Mouse (Mus musculus) cerebellum, postnatal 36 days (tissue): ENCODE data around the gene Ttc8.
"Not testable (repeated sequence)": the region's sequence is repeated elsewhere in the genome, so short reads cannot be mapped to it uniquely, and the experiment has no call there.

Experiments
- DNase-seq, 2 experiments: peaks; one replicate each; pipeline ENCODE4 v3.0.0; 2021 to 2022; ENCODE audit warnings: mixed read lengths in 2 of 2

Ttc8 gene

DNA sequence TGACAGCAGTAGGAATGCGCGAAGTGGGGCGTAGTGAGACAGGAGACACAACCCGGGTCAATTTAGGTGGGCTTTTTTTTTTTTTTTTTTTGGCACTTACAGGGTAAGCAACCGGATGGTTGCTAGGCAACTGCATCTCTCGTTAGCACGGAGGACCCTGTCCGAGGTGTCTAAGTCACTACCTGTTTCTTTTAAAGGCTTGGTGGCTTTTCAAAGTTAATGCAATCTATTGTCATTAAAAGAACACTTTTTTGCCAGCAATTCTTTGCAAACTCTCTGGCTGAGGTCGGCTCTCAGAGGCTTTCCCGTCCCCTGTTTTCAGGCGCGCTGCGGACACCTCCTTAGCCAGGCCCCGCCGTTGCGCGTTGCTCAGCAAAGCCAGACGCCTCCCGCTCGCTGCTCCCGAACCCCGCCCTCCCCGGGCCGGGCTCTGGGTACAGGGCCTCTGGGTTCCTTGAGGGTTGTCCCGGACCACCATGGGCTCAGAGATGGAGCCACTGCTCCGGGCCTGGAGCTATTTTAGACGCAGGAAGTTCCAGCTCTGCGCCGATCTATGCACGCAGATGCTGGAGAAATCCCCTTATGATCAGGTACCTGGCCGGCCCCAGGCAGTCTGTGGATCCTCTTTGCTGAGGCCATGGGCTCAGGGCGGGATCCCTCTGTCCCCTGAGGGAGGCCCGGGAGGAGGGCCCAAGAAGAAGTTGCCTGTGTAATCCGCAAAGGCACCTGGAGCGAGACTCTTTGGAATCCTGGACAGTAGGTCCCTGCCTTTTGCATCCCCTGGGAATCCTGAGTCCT lies at the start of gene Ttc8:
Gene Ttc8 (plus strand): TSS at position 381 of the 798 bp plus-strand sequence.
- DNase-seq, result peak; percentile 89 to 92

DNA sequence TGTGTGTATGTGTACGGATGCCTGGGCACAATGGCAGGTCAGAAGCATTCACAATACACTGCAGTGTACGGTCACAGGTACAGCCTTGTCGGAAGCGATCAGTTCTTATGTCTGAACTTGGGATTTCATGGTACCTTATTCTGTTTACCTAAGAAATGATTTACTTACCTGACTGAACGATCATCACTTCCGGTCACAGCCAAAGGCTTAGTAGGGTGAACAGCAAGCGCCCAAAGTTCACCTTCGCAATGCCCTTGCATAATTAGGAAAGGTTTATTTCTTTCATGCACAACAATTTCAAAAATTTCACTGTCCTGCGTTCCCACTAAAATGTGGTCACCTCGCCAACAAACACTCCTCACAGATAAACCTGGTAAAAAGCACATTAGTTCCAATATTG lies 47.5 kb upstream of the Ttc8 start:
- no peak for DNase-seq

DNA sequence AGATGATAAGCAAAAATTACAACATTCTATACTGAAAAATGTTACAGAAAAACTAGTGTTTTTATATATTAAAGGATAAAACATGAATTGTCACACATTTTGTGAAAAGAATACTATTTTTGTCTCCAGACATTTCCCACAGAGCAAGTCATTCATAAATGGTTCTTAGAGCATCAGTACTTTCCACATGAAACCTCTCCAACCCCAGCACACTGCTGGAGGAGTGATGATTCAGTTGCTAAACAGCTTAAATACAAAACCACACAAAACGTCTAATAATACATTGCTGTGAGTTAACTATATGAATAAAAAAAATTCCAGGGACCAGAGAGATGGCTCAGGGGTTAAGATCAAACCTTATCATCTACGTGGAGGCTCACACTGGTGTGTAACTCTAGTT lies 45.2 kb upstream of the Ttc8 start:
- no peak for DNase-seq

DNA sequence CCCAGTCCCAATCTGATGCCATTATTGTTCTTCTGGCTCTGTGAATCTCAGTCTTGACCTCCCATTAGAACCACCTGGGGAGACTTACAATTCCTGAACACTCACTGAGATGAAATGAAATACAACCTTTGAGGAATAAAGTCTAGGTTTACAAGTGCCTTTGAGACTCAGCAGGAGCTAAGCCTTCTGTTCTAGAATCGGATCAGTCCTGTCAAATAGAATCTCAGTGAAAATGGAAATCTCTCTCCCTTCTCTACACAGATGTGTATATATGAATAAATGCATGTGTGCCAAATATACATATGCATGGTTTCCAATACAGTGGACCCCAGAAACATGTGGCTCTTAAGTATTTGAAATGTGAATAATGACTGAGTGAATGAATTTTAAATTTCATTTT lies 41.7 kb upstream of the Ttc8 start:
- no peak for DNase-seq

DNA sequence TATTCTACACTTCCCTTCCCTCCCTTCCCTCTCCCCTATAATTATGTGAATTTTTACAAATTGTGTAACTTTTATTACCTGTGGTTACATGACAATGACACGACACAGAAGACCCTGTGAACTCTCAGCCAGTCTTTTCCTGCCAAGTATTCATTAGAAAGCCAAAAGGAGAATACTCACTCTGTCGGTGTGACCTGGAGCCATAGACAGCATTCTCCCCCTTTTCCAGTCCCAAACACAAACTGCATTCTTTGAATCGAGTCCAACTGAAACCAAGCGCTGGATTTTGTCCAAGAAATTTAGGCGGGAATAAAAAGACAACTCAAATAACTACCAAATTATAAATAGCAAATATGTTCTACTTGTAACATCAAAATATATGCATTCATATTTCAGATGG lies 38.6 kb upstream of the Ttc8 start:
- no peak for DNase-seq

DNA sequence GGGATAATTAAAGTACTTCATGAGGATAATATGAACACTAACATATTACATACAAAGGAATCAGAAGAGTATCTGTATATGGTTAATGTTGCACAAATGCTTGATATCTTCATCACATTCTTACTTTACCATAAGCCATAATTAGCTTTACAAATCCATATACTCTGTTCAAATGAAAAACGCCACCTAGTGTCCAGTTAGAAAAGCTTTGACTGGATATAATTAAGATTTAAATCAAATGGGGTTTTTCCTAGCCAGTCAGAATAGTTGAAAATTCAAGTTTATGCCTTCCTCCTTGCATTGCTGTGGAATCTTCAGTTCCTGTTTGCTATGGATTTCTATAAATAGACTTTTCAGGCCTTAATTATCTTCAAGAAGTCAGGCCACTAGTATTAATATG lies 35.9 kb upstream of the Ttc8 start:
- DNase-seq, result no peak

DNA sequence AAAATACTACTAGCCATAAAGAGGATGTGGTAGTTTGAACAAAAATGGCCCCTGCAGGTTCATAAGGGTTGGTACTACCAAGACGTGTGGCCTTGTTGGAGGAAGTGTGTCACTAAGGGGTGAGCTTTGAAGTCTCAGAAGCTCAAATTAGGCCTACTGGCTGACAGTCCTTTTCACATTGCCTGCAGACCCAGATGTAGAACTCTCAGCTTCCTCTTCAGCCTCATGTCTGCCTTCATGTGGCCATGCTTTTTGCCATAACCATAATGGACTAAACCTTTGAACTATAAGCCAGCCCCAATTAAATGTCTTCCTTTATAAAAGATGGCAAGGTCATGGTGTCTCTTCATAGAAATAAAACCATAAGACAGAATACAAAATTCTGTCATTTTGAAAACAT lies 23.6 kb upstream of the Ttc8 start:
- DNase-seq, result no peak

DNA sequence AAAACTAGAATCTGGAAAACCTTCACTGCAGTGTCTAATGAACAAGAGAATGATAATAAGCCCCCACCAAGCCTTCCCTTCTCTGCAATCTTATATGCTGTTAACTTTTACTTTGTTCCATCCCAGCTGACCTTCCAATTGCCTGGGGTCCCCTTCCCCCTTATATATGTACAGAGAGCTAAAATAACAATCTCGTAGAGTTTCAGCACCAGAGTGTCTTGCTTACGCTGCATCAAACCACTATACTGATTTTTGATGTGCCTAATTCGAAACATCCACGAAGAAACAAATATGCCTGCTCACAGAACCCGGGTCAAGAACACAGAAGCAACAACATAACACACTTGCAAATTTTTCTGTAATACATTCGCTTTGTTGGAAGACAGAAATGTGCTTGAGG lies 20.7 kb upstream of the Ttc8 start:
- DNase-seq, result no peak

DNA sequence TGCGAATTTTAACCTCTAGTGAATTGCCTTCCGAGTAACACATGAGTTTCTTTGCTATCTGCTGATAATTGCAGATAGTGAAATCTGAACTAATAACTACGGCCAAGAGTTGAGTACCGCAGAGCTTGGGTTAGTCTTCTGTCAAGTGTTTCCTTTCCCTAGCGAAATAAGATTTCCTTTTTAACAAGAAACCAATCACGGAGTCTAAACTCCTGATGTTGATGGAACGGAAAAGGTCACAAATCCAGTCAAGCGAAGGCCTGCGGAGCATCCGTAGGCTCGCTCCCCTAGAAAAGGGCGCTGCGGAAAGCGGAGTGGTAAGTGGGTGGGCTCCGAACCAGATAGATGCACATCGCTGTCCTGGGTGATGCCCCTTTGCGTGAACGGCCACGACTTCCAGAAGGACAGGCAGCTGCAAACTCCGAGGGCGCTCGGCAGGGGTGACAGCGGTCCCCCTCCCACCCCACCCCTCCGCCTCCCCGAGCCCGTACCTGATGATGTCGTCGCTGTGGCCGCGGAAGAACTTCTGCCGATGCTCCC lies 20.0 kb upstream of the Ttc8 start:
- DNase-seq, result no peak

DNA sequence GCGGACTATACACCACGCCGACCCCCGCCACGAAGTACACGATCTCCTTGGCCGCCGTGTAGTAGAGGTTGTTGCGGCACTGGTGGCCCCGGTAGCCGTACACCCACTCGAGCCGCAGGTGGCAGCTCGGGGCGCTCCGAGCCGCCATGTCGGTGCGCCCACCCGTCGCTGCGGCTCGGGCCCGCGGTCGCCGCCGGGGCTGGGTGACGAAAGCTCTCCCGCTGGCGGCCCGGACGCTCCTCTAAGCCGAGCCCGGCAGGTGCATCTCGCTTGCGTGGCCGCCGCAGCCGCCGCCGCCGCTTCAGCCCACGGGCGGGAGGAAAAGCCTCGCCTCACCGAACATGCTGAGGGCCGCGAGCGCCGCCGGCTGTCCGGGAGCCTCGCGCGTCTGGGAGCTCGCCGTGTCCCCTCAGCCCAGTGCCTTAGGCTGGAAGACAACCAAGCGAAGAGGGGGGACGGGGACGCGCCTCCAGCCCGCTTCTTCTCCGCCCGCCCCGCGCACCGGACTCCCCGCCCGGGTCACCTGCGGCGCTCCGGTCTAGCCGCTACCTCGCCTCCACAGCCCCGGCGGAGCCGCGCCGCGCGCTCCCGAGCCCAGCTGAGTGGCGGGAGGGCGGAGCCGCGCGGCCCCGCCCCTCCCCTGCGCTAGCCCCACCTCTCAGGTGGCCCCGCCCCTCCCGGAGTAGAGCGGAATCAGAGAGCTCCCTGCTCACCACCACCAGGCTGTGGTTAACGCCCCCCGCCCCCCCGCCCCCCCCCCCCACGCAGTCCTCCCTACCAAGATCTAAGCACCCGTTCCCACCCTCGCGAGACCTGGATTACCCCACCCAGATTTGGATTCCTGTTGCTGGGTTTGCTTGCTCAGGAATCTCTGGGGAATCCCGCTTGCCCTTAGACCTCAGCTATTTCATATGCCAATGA lies 19.2 kb upstream of the Ttc8 start, which contains the start of gene Eml5:
Gene Eml5 (minus strand): TSS at position 604 of the 921 bp plus-strand sequence.
- peak; percentile 80 to 88 for DNase-seq

DNA sequence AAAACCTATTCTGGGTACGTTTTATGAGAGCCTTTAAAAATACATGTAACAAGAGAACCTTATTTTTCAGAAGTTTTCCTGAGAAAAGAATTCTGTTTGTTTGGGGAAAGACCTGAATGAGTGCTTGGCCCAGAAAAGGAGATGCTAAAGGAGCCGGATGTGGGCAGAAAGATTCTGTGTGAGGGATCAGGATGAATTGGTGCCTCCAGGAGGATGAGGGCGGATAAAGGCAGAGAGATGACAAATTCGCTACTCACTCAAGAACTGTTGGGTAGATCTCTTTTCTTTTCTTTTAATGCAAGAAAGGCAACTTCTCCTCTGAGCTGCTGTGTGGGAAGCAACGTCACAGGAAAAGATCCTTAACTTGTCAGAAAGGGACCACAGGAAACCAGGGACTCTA lies 14.9 kb upstream of the Ttc8 start:
- no peak for DNase-seq

DNA sequence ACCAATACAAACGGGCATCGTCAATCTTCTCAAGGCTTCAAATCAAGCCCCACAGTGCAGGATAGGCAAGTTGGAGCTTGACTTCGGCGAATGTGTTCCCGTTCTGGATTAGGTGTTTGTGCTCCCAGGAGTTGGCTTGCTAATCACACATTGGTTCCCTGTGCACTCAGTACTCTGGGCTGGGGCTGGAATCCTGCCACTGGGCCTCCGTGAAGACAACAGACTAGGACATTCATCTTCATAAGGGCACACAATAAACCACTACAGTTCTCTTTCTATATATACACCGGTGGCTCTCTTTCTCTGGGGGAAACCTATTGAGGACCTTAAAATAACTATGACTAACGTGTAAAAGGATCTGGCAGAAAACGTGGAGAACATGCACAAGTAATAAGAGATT lies 10.3 kb upstream of the Ttc8 start:
- no peak for DNase-seq

DNA sequence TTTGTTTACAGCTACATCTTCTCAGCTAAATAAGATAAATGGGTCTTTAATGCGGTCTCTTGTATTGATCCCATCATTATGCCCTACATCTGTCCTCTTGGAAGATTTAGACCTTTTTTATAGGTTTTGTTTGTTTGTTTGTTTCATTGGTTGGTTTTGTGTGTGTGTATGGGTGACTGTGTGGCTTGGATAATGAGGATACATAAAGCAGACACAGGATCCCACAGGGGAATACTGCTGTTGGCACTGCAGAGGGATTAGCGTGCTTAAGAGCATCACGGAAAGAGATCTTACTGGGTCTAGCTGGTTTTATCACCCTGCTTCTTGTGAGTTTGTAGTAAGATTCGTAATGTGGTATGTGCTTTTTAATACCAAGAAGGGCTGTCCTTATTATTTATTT lies 10.8 kb downstream of the Ttc8 start:
- DNase-seq, result no peak

DNA sequence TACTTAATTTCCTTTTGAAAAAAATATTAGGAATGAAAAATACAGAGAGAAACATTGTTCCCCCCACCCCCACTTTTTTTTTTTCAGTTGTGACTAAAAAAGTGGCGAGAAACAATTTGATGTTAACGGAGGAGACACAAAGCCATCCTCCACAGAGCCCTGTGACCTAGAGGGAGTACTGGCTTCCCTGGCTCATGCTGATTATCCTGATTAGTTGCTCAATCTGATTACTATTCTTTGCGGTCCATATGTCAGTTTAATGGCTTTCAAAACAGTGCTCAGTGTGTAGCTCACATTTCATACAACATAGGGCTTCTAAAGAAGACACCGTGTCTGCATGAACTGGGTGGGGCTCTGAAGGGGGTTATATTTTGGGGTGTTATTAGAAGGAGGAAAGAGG lies 12.1 kb downstream of the Ttc8 start:
- DNase-seq, result no peak

DNA sequence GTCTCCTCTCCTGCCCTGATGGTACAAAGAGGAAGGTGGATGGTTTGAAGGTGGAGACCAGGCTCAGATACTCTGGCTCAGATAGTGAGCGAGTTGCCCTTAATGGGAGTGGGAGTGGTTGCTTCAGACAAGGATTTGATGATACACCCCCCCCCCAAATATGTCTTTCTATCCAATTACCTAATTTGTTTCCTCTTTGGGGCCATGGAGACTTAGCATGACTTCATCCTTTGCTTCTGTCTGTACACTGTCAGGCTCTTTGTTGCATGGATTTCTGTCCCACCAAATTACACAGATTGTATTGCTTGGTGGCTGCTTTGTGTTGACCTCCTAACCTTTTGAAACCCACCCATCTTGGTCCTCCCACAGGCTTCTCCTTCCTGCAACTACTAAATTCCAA lies 12.5 kb downstream of the Ttc8 start:
- no peak for DNase-seq

DNA sequence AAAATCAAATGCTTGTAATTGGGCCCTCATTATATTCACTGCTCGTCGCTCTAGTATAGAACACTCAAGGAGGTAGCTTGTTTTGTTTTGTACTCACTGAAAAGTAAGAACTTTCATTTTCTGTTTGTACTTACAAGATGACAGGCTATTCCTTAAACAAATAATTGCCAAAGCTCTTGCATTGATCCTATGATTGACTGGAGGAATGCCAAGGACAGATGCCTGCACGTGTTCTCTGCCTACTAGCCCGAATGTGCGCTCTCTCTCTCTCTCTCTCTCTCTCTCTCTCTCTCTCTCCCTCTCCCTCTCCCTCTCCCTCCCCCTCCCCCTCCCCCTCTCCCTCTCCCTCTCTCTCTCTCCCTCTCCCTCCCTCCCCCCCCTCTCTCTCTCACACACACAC lies 30.9 kb downstream of the Ttc8 start:
- not testable (repeated sequence) for DNase-seq

DNA sequence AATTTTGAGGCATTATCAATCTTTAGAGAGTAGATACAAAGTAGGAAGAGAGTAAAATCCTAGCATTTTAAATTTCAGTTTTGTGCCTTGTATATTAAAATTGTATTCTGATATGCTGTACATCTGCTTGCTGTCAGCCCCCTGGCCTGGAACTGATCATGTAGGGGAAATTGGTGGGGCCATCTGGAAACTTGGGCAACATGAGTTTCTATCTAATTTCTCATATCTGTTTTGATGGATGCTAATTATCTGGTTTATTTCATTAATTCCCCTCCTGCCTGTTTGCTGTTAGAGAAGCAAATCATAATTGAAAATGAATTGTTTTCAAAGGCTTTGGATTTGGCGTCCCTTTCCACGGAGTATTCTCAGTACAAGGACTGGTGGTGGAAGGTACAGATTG lies 36.6 kb downstream of the Ttc8 start:
- no peak for DNase-seq

DNA sequence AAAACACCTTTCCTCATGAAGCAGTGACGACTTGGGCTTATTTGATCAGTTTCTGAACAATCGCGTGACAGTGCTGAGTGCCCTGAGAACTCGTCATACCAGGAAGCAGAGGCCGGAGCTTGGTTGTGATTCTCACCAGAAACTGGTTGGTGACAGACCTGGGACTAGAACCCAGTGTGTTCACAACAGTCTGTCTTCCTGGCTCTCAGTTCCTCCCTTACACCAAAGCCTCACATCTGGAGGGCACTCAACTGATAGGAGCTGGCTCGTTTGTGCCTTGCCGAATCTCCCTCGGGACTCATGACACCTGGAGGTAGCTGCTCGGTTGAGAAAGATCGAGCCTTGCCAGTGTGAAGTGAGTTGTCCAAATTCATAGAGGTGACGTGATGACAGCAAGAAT lies 37.1 kb downstream of the Ttc8 start:
- DNase-seq, result no peak

DNA sequence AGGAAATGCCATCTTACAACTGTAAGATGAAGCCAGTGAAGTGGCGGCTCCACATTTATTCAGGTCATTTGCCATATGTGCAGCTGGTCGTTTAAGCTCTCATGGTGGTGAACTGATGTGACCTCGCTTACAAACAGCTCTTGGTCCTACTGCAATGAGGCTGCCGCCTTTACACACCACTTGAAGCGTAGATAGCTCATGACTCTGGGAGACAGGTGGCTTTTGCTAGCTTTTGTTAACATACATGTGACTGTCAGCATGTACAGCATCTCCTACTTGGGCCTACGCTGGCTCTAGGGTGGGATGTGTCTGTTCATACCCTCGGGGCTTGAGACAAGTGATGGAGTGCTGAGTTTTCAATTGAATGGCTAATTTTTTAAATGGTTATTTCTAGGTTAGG lies 40.6 kb downstream of the Ttc8 start:
- DNase-seq, result peak in 1 of 2 experiments; percentile 14

DNA sequence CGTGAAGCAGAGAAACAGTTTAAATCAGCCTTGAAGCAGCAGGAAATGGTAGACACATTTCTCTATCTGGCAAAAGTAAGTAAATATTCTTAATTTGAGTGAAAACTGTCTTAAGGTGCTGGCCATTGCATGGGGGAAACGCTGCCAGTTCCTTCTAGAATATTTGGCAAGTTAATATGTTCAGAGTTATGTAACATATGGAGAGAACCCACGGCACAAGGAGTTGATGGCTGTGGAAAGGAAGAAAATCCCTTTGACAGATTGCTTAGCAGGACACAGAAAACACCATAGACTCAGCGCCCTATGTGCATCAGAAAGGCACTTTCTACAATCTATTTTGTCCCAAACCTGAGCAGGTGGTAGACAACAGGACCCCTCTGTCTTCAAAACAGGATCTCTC lies 41.0 kb downstream of the Ttc8 start:
- DNase-seq, result peak in 1 of 2 experiments; percentile 25

DNA sequence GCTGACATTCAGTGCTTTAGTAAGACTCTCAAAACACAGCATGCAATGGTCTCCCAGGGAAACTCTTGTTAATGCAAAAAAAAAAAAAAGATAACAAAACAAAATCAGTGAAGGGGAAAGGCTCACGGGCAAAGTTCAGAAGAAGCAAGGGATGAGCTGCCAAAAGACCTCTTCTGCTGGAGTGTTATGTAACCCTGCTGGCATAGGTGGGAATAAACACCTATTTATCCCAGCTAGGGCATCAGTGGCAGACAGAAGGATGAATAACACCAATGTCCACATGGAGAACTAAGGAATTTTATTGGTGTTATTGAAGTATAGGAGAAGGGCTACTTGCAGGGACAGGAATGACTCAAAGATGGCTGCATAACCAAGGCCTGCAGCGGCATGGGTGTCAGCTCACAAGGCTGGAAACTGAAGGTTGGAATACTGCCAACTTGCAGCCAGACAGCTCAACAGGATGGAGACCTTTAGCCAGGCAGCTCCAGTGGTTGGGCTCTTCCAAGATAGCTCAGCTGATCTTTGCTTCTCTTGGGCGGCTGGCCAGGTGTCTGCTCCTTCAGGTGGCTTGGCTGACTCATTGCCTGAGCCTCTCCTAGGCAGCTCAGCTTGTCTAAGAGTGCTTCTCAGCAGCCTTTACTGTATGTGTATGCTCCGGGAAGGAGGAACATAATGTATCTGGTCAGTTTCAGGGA lies 45.2 kb downstream of the Ttc8 start:
- DNase-seq, result peak in 1 of 2 experiments; percentile 17

DNA sequence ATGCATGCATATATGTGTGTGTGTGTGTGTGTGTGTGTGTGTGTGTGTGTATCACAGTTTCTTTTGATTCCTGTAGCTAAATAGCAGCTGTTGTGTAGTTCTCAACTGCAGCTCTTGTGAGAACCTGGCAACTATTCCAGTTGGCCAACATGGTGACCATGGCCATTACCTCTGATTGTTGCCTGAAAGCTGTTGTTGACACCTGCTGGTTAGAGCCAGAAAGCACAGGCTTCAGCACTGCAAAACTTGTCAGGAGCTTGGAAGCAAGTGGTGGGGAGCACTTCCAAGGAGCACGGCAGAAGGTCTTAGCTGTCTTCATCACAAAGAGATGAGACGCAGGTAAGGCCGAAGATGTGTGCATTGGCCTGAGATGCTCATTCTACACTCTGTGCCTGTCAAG lies 51.9 kb downstream of the Ttc8 start:
- no peak for DNase-seq

DNA sequence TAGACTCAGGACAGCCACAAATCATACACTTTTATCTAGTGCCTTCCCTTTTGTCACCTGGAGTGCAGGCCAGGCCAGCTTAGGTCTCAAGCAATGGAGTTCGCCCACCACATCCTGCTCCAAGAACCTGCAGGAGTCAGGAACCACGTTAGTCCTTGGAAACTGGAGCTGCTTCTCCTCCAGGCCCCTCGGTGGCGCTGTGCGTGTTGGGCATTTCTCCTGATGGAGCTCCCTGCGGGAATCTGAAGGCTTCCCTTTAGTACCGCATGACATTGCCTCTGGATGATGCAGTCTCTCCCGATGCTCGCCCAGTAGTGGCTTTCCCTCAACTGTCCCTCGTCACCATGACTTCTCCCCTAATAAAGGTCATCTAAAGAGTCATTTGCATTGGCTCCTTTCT lies 53.1 kb downstream of the Ttc8 start:
- DNase-seq, result no peak
